ENCODE assay signal across 9 mouse cellular contexts in the genomic region with DNA sequence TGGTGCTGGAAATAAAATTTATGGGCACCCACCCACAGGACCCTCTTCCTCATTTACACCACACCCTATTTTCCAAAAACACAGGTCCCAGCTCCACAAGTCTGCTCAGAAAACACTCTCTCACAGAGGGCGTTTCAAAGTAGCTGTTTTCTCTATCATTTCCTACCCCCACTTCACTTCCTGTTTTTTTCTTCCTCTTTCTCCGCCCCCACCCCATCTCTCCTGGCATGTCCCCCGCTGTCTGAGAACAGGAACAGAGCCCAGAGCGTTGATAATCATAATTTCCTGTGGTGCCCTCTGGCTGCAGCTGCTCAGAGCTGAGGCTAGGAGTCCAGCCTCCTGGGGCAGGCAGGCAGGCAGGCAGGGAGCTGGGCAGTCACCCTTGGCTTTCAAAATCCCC. TPM values are rescaled to one million over a fixed set of nuclear protein-coding genes. Genes with fewer than 3 reads are reported as not detected.
A peak's percentile ranks its signal among the peaks of the same experiment; 100 is the strongest.
DNase-seq lines count a peak whose midpoint lies in the region; ATAC-seq lines count a peak whose summit lies in the region.
"Had no signal": no experiment of that assay in that cellular context is flagged by ENCODE, and none has a peak within 500 bp of the region (broad histone marks: within the 10 kb centered on the region; RNA-seq: fewer than 3 reads in every experiment).

No protein-coding gene starts in this region.

- no peaks in the 10 kb centered on the region for H3K27me3 ChIP-seq in kidney, embryonic 15.5 days
- H3K27me3 ChIP-seq: hindbrain, embryonic 15.5 days had no signal

- no peaks in the 10 kb centered on the region for H3K36me3 ChIP-seq in kidney, embryonic 15.5 days

- ATAC-seq in kidney, embryonic 15.5 days (replicated peaks; ENCODE audit: low FRiP score), result no peak
- peak; percentile 89 for ATAC-seq in megakaryocyte, adult 5-6 weeks (ENCODE audit: poor library complexity, severe bottlenecking)

- 29% methylated on average over 4 of the region's 4 CpGs for WGBS in kidney, embryonic 15.5 days

- peak; percentile 37 for DNase-seq in kidney, adult 9 months
- DNase-seq in gastrocnemius, postnatal 25 days, result peak; percentile 69
- peak; percentile 58 for DNase-seq in kidney, postnatal 14 days
- DNase-seq in thymus, postnatal 4 days, result peak; percentile 59
- DNase-seq in urinary bladder, postnatal 25 days (ENCODE audit: low spot score), result no peak
- DNase-seq in layer of hippocampus, postnatal 25 days (ENCODE audit: extremely low spot score in 1 of 2, low spot score in 1 of 2), result no peak

- no peak overlapping the region for H3K4me3 ChIP-seq in kidney, embryonic 15.5 days (replicated peaks)
- H3K4me3 ChIP-seq: hindbrain, embryonic 15.5 days had no signal

- no peaks in the 10 kb centered on the region for H3K9me3 ChIP-seq in kidney, embryonic 15.5 days (replicated peaks)
- H3K9me3 ChIP-seq: hindbrain, embryonic 15.5 days had no signal

- H3K27ac ChIP-seq in kidney, embryonic 15.5 days, result no peak overlapping the region
- H3K27ac ChIP-seq: hindbrain, embryonic 15.5 days had no signal

- no peak overlapping the region for H3K9ac ChIP-seq in kidney, embryonic 15.5 days
- H3K9ac ChIP-seq: hindbrain, embryonic 15.5 days had no signal

- no peak overlapping the region for H3K4me2 ChIP-seq in kidney, embryonic 15.5 days
- H3K4me2 ChIP-seq: hindbrain, embryonic 15.5 days had no signal

- H3K4me1 ChIP-seq in kidney, embryonic 15.5 days, result peaks cover 19% of the 10 kb centered on the region

RNA-seq across cellular contexts. Expression of gene Fam49a, which starts 39.9 kb away (rescaled TPM):
- polyA plus RNA-seq in kidney, embryonic 15.5 days (2015; fragmentation: Nextera tagmentation; extraction: Ambion mirVana), result 6.2 and 6.8 TPM in 2 replicates
- 1 to 10 TPM; 4.6 to 6.5 TPM for total RNA-seq in gastrocnemius, postnatal 25 days (2021)
- 55.9 and 61.4 TPM in 2 replicates for total RNA-seq in megakaryocyte, adult 5-6 weeks (2015)
- 59.8 and 63.4 TPM in 2 replicates for total RNA-seq in megakaryocyte, adult 5-6 weeks (2017)
- total RNA-seq in layer of hippocampus, postnatal 25 days (2021), result 100 to 1,000 TPM; 185 to 192 TPM

Comparison
In these comparisons a context has a peak if more than half of its experiments do, and no peak if none do; other contexts are left out.
1. DNase-seq: peak in kidney, adult 9 months (single experiment), gastrocnemius, postnatal 25 days (single experiment), kidney, postnatal 14 days (single experiment) and thymus, postnatal 4 days (single experiment); none in urinary bladder, postnatal 25 days (single experiment) and layer of hippocampus, postnatal 25 days (0 of 2).
2. RNA of gene Fam49a, which starts 39.9 kb away (total RNA-seq): 185 to 192 TPM in layer of hippocampus, postnatal 25 days and 55.9 to 63.4 TPM in megakaryocyte, adult 5-6 weeks; 4.6 to 6.5 TPM in gastrocnemius, postnatal 25 days; every median in the first group is over 4 times any median in the second.